Mouse (Mus musculus) embryonic fibroblast, embryonic 13.5 days (primary cell): ENCODE measurements around the gene Rpl35.

ENCODE experiments used
- CTCF ChIP-seq: IDR thresholded peaks from 2 replicates; pipeline ENCODE4 v1.5.1; 2011; ENCODE audit warnings: mild to moderate bottlenecking, control low read depth, low read length, moderate library complexity, borderline replicate concordance; ENCODE audit not compliant: insufficient read depth
- POLR2A ChIP-seq: IDR thresholded peaks from 2 replicates; pipeline ENCODE4 v1.6.1; 2011; ENCODE audit warnings: low read depth, mild to moderate bottlenecking, control low read depth, low read length, moderate library complexity

DNA sequence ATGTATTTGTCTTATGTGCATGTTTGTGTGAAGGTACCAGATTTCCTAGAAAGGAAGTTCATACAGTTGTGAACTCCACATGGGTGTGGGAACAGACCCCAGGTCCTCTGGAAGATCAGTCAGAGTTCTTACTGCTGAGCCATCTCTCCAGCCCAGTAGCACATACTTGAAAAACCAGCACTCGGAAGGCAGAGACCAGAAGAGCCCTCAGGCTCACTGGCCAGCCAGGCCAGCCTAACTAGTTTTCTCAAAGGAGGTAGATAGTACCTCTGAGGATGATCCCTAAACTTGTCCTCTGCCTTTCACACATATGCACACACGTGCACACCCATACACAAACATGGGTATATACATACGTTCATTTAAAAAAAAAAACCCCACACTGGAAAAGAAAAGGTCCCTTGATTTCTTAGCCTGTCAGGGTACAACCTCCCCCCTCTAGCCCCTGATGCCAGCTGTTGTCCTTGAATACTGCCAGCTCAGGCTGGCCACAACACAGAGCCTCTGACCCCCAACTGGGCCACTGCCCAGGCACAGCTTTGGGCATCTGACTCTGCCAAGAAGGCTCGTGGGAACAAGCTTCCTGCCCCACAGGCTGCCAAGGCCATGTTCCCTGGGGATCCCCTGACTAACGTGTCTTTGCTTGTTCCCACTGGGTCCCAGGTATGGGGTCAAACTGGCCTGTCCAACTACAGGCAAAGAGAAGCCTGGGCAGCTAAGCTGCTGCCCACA, 52.1 kb downstream of the Rpl35 start:
- TF ChIP-seq POLR2A (no peak), CTCF (no peak)
